Mouse (Mus musculus) liver, adult 2 months (tissue): ENCODE measurements at regions not wholly inside any gene's neighbourhood (a gene's known extent, or its start where the extent isn't known, plus 50 kb on each side); places are given as distances from the start of the nearest gene placed in this dataset.
A peak's percentile ranks its signal among the peaks of the same experiment; 100 is the strongest.

Source experiments
- DNase-seq: peaks from one replicate; pipeline ENCODE4 v3.0.0-alpha.2; 2011; ENCODE audit warnings: low read depth, low spot score; ENCODE audit errors: extremely low read depth
- H3K27ac ChIP-seq: fragments of 200-500 bp; replicated peaks from 2 replicates; pipeline ENCODE4 v1.5.1; 2012; ENCODE audit warnings: low read depth, mild to moderate bottlenecking, control low read depth, inconsistent platforms, low read length; ENCODE audit not compliant: insufficient read depth
- H3K27me3 ChIP-seq: fragments of 200-500 bp; 2 replicates; pipeline ENCODE4 v1.6.1; 2012; ENCODE audit warnings: mild to moderate bottlenecking, moderate library complexity, low read length, inconsistent platforms; ENCODE audit not compliant: control insufficient read depth, insufficient read depth
- H3K36me3 ChIP-seq: fragments of 200-500 bp; 2 replicates; pipeline ENCODE4 v1.6.1; 2012; ENCODE audit warnings: low read length, inconsistent platforms; ENCODE audit not compliant: control insufficient read depth, insufficient read depth
- H3K4me1 ChIP-seq: fragments of 200-500 bp; 2 replicates; pipeline ENCODE4 v1.6.1; 2011; ENCODE audit warnings: low read length; ENCODE audit not compliant: control insufficient read depth, insufficient read depth
- H3K4me3 ChIP-seq: fragments of 200-500 bp; 2 replicates; pipeline ENCODE4 v1.5.1; 2011; ENCODE audit warnings: low read depth, mild to moderate bottlenecking, control low read depth, low read length, moderate library complexity; ENCODE audit not compliant: insufficient read depth
- H3K79me2 ChIP-seq: fragments of 200-500 bp; 2 replicates; pipeline ENCODE4 v1.6.1; 2012; ENCODE audit warnings: inconsistent platforms, mild to moderate bottlenecking, low read length, moderate library complexity; ENCODE audit not compliant: control insufficient read depth, insufficient read depth
- H3K9ac ChIP-seq: fragments of 200-500 bp; 2 replicates; pipeline ENCODE4 v1.6.1; 2012; ENCODE audit warnings: low read depth, mild to moderate bottlenecking, control low read depth, inconsistent platforms, low read length
- CTCF ChIP-seq: fragments of 200-500 bp; IDR thresholded peaks from 2 replicates; pipeline ENCODE4 v1.5.1; 2011; ENCODE audit warnings: low read depth, low read length, control low read depth
- POLR2A ChIP-seq: fragments of 200-500 bp; IDR thresholded peaks from 2 replicates; pipeline ENCODE4 v1.6.1; 2011; ENCODE audit warnings: low read length, control low read depth; ENCODE audit not compliant: insufficient read depth; ENCODE audit errors: extremely low read depth
- WGBS: fragments of 180-500 bp; shearing (Covaris S2); methylation state at CpG from one replicate; pipeline ENCODE4 v1.1.7; 2018; 5-methylcytosine and 5-hydroxymethylcytosine counted together

DNA sequence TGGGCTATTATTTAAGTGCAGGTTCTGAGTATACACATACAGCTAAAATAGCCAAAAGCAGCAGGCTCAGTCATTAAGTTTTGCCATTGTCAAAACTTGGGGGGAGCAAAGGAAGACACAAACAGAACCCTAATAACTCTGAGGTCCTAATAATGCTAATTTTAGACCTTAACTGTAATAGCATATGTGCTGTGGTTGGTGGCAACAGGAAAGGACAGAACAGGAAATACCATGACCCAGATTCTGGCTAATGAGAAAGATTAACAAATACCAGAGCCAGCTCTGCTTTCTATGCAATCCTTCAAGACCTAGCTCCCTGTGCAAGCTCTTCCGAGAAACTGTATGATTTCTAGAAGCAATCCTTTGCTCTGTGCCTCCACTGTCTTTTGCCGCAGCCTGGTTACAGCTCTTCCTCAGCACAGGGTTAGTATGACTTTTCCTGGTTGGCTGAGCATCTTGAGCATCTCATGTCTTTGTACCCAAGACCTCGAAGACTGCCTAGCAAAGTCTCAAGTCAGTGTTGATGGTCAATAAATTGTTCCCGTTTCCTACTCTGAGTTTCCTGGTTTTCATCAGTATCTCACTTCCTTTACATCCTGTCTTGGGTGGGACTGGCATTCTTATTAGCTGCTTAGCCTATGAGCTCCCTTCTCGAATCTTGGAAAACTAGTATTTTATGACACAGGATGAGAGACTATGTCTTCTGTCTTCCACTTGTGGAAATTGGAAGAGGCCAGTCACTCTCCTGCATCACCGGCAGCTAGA, 49.9 kb upstream of the Eed start:
- Histone ChIP-seq H3K4me3 (no peak overlapping the region), H3K9ac (peak overlapping the region; percentile 29; the same call in 1 of the 2 replicates), H3K4me1 (peaks cover 8% of the 10 kb centered on the region), H3K36me3 (no peaks in the 10 kb centered on the region), H3K27me3 (no peaks in the 10 kb centered on the region), H3K27ac (peak overlapping the region; percentile 91), H3K79me2 (no peaks in the 10 kb centered on the region)
- TF ChIP-seq CTCF: no peak
- TF ChIP-seq POLR2A: no peak
- 73% methylated on average over 6 of the region's 6 CpGs for WGBS
- DNase-seq: peak; percentile 46

- Histone ChIP-seq H3K9ac (no peak overlapping the region), H3K27me3 (no peaks in the 10 kb centered on the region), H3K79me2 (no peaks in the 10 kb centered on the region), H3K36me3 (no peaks in the 10 kb centered on the region), H3K27ac (0 out of 2 replicates have a peak overlapping the region, but pooled peaks have one; percentile 18), H3K4me3 (no peak overlapping the region), H3K4me1 (peaks cover 8% of the 10 kb centered on the region)
- no peak for TF ChIP-seq CTCF
- no peak for TF ChIP-seq POLR2A
- DNase-seq: no peak
- 96% methylated on average over 2 of the region's 2 CpGs for WGBS
Measured at GRCm38 (mm10) chr7:90033086-90033485, 52.3 kb upstream of the Eed start.

- Histone ChIP-seq H3K36me3 (no peaks in the 10 kb centered on the region), H3K27me3 (no peaks in the 10 kb centered on the region), H3K79me2 (no peaks in the 10 kb centered on the region), H3K4me1 (peaks cover 8% of the 10 kb centered on the region), H3K27ac (peak overlapping the region; percentile 18; the same call in 1 of the 2 replicates), H3K4me3 (no peak overlapping the region), H3K9ac (no peak overlapping the region)
- DNase-seq: peak; percentile 31
- TF ChIP-seq POLR2A: no peak
- no peak for TF ChIP-seq CTCF
- WGBS: 85% methylated on average over 9 of the region's 9 CpGs
Measured at GRCm38 (mm10) chr7:90033640-90034312, 53.0 kb upstream of the Eed start.

GRCm38 (mm10) chr7:90034498-90034897, 53.7 kb upstream of the Eed start:
- Histone ChIP-seq H3K4me1 (peaks cover 10% of the 10 kb centered on the region), H3K36me3 (no peaks in the 10 kb centered on the region), H3K27me3 (no peaks in the 10 kb centered on the region), H3K9ac (no peak overlapping the region), H3K27ac (no peak overlapping the region), H3K4me3 (no peak overlapping the region), H3K79me2 (no peaks in the 10 kb centered on the region)
- WGBS: 91% methylated on average over 3 of the region's 3 CpGs
- DNase-seq: no peak
- TF ChIP-seq POLR2A (no peak), CTCF (no peak)

- WGBS: 80% methylated on average over 7 of the region's 7 CpGs
- no peaks in the 10 kb centered on the region for H3K27me3 ChIP-seq
- H3K36me3 ChIP-seq: no peaks in the 10 kb centered on the region
- no peak for DNase-seq
- H3K79me2 ChIP-seq: no peaks in the 10 kb centered on the region
- peaks cover 11% of the 10 kb centered on the region for H3K4me1 ChIP-seq
- H3K9ac ChIP-seq: no peak overlapping the region
- TF ChIP-seq CTCF (no peak), POLR2A (no peak)
- H3K4me3 ChIP-seq: no peak overlapping the region
- H3K27ac ChIP-seq: no peak overlapping the region
Measured at GRCm38 (mm10) chr7:90035396-90035795, 54.6 kb upstream of the Eed start.

- peaks cover 17% of the 10 kb centered on the region for H3K4me1 ChIP-seq
- TF ChIP-seq POLR2A (no peak), CTCF (no peak)
- H3K27me3 ChIP-seq: no peaks in the 10 kb centered on the region
- peak; percentile 66 for DNase-seq
- no peaks in the 10 kb centered on the region for H3K36me3 ChIP-seq
- no peak overlapping the region for H3K4me3 ChIP-seq
- H3K79me2 ChIP-seq: no peaks in the 10 kb centered on the region
- H3K27ac ChIP-seq: no peak overlapping the region
- H3K9ac ChIP-seq: no peak overlapping the region
- WGBS: 98% methylated on average over 4 of the region's 4 CpGs
Measured at GRCm38 (mm10) chr7:90037736-90038135, 57.0 kb upstream of the Eed start.
